Mouse (Mus musculus): ENCODE data around the gene Brms1l.

The Brms1l gene

DNA sequence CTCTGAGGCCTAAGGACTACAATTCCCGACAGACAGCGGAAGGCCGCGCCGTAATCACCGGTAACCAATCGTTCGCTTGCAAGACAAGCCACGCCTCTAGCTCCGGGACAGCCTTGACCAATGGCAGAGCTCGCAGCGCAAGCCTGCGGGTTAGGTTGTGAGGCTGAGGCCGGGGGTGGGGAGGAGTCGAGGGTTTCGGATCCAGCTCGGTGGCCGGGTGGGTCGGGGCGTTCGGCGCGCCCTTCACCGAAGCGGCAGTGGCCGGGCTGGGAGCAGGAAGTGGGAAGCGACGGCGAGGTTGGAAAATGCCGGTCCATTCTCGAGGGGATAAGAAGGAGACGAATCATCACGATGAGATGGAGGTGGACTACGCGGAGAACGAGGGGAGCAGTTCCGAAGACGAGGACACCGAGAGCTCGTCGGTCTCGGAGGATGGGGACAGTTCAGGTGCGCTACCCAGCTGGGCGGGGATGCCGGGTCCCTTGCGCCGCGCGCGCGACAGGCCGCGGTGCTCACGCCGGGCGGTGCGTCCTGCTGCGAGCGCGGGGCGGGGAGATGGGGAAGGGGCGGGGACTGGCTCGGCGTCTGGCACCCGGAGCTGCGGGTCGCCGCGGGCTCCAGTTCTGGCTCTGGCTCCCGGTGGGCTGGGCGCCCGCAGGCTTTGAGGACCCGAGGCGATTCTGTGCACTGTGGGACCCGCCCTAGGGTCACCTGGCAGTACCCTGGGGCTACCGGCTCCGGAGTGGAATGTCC is at the start of gene Brms1l:
Brms1l (plus strand) TSS at position 126 of the 753 bp plus-strand sequence.
- CTCF ChIA-PET, result interaction anchor here in 3 of 4 experiments (0.6 to 1.6 kb wide), 11 partner anchors 9 to 1002 kb away, joined by 3 to 6 read pairs (median 4); partner anchors contain the start of gene Ralgapa1 (in 2 of the 3)

DNA sequence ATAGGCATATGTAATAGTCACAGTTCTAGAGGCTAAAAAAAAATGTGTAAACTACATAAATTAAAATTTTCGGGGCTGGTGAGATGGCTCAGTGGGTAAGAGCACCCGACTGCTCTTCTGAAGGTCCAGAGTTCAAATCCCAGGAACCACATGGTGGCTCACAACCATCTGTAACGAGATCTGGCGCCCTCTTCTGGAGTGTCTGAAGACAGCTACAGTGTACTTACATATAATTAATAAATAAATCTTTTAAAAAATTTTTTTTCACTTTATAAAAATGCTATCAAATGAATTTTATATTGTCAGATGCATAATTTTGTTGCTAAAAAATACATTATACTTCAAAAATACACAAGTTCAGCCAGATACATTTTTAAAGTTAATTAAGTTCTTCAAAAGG is 41.6 kb upstream of the Brms1l start:
- ChIA-PET POLR2A (interaction anchor here in 3 of 4 experiments (0.7 to 1.0 kb wide), 4 partner anchors 10 to 258 kb away, joined by 3 to 5 read pairs (median 4); partner anchors contain the start of gene Brms1l (in 1 of the 3)), CTCF (interaction anchor here (0.5 to 1.1 kb wide), 10 partner anchors 12 to 469 kb away, joined by 3 to 6 read pairs (median 3); no protein-coding TSS in a partner anchor)

More for the DNA sequence above, at the start of gene Brms1l:
- POLR2A ChIA-PET, result interaction anchor here in 3 of 4 experiments (0.5 to 4.9 kb wide), 44 partner anchors 9 to 1140 kb away, joined by 3 to 53 read pairs (median 4); partner anchors contain the start of genes Ralgapa1 (in 3 of the 3), Ppp2r3c (in 2 of the 3), Gm20403 (in 1 of the 3) and Insm2 (in 1 of the 3)

GRCm38 (mm10) chr12:55797103-55797502 is 39.0 kb upstream of the Brms1l start:
- CTCF ChIA-PET, result no interaction called here
- POLR2A ChIA-PET, result interaction anchor here in 1 of 4 experiments (0.6 kb wide), 1 partner anchor 19 kb away, joined by 4 read pairs; no protein-coding TSS in a partner anchor

GRCm38 (mm10) chr12:55798745-55799144 is 37.4 kb upstream of the Brms1l start:
- ChIA-PET POLR2A (interaction anchor here in 1 of 4 experiments (0.7 kb wide), 1 partner anchor 122 kb away, joined by 5 read pairs; no protein-coding TSS in a partner anchor), CTCF (no interaction called here)

DNA sequence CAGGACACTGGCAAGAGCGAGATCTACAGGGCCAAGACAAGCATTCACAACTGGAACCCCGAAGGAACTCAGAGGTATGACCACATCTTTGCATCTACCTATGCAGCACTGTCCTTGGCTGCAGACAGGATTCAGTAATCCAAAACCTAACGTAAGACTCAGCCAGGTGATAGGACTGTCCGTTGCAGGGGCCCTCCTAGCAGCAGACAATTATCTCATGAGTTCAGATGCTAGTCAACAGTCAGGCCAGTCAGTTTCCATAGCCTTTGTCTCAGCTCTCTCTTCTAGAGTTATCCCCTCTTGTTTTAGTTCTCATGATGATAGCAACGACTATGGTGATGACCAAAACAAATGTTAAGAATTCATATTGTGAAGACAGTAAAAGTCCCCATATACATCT is 36.0 kb upstream of the Brms1l start:
- CTCF ChIA-PET, result no interaction called here
- POLR2A ChIA-PET, result interaction anchor here in 1 of 4 experiments (0.9 kb wide), 1 partner anchor 11 kb away, joined by 3 read pairs; no protein-coding TSS in a partner anchor

DNA sequence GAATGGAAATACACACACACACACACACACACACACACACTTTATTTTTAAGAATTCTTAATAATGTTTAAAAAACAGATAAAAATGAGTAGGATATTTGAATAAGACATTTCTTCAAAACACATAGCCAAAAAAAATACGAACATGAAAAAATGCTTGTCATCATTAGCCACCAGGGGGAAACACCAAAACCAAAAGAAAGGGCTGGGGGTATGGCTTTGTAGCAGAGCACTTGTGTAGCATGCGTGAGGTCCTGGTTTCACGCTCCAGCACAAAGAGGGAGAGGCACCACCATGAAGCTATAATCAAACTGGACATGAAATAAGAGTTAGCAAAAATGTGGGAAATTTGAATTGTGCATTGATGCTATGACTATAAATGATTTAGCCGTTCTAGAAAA is 35.0 kb upstream of the Brms1l start:
- CTCF ChIA-PET, result interaction anchor here in 1 of 4 experiments (0.7 kb wide), 1 partner anchor 20 kb away, joined by 3 read pairs; the partner anchor contains the start of gene Ralgapa1
- POLR2A ChIA-PET, result interaction anchor here in 1 of 4 experiments (0.9 kb wide), 1 partner anchor 10 kb away, joined by 3 read pairs; no protein-coding TSS in a partner anchor

GRCm38 (mm10) chr12:55805035-55805434 is 31.1 kb upstream of the Brms1l start:
- ChIA-PET CTCF (interaction anchor here in 3 of 4 experiments (0.6 to 1.4 kb wide), 4 partner anchors 12 to 84 kb away, joined by 3 to 5 read pairs (median 4); no protein-coding TSS in a partner anchor), POLR2A (interaction anchor here in 1 of 4 experiments (1.2 to 1.4 kb wide), 4 partner anchors 11 to 31 kb away, joined by 3 to 5 read pairs (median 4); partner anchors contain the start of genes Brms1l and Ralgapa1)

DNA sequence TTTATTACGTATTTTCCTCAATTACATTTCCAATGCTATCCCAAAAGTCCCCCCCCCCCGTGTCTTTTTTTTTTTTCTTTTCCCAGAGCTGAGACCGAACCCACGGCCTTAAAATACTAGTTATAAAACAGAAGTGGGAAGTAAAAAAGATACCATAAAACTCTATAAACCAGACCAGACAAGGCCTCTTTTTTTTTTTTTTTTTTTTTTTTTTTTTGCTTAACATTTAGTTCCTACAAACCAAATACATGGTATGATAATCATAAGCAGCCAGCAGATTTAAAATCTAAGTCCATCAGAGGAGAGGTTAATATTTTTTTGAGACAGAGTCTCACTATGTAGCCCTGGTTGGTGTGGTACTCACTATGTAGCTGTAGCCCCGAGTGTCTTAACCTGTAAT is 19.6 kb upstream of the Brms1l start:
- POLR2A ChIA-PET, result interaction anchor here in 2 of 4 experiments (0.6 to 0.8 kb wide), 3 partner anchors 19 to 101 kb away, joined by 3 to 6 read pairs (median 4); no protein-coding TSS in a partner anchor
- CTCF ChIA-PET, result interaction anchor here in 3 of 4 experiments (0.5 to 0.7 kb wide), 3 partner anchors 19 to 218 kb away, joined by 3 to 9 read pairs (median 6); no protein-coding TSS in a partner anchor

DNA sequence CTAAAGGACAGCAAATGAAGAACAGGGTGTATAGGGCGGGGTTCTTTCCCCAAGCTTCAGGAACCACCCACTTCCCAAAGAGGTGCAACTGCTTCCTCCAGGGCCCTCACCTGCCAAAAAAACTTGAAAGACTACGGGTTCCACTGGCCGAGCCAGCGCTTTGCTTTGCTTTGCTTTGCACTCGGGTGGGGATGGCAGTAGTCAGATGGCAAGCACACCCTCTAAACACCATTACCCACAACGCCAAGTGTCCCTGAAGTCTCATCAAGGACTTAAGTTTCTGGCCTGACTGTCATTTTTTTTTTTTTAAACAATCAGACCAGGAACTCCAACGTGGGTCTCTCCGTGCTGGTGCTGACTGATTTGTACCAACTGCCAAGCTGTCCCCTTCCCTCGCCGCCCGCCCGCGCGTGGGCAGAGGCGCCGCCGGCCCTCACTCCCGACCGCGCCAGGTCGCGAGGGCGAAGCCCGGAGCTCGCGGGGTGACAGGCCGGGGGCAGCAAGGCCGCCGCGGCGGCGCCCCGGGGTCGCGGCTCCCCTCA is 15.9 kb upstream of the Brms1l start:
- CTCF ChIA-PET, result interaction anchor here in 3 of 4 experiments (0.6 to 1.1 kb wide), 3 partner anchors 11 to 421 kb away, joined by 3 to 6 read pairs (median 5); partner anchors contain the start of gene Brms1l (in 1 of the 3)

DNA sequence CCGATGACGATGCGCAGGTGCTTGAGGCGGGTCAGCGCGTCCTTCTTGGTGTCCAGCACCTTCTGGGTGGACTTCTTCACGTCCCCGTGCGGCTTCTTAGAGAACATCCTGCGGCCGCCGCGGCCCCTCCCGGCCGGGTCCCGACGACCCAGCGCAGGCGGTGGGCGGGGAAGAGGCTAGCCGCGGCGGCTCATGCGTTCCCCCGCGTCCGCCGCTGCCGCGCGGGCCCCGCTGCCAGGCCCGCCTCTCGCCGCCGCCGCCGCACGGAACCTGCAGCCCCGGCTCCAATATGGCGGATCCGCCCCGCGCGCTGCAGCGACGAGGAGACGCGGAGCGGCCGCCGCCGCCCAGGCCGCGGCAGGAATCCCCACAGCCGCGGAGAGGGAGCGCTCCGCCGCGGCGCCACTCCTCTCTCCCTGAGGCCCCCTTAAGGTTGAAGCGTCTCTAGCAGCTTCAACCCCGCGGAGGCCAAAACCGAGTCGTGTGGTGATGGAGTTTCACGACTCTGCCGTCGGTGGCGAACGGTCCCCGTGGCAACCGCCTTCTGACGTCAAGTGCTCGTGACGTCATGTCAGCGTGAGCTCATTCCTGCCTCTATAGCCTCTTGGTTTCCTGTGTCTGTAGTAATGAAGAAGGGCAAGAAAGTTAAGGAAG is 15.3 kb upstream of the Brms1l start, which contains the start of gene Ralgapa1:
Ralgapa1 (minus strand) TSS at position 507 of the 654 bp plus-strand sequence.
- POLR2A ChIA-PET, result interaction anchor here in 3 of 4 experiments (0.9 to 4.5 kb wide), 11 partner anchors 9 to 511 kb away, joined by 3 to 53 read pairs (median 4); partner anchors contain the start of gene Brms1l (in 3 of the 3)
- CTCF ChIA-PET, result interaction anchor here in 3 of 4 experiments (0.5 to 1.2 kb wide), 7 partner anchors 10 to 421 kb away, joined by 3 to 6 read pairs (median 3); partner anchors contain the start of gene Brms1l (in 2 of the 3)

More for the DNA sequence above, 15.9 kb upstream of the Brms1l start:
- POLR2A ChIA-PET, result interaction anchor here (0.6 to 4.5 kb wide), 8 partner anchors 10 to 475 kb away, joined by 3 to 53 read pairs (median 9); partner anchors contain the start of gene Brms1l (in 3 of the 4)

DNA sequence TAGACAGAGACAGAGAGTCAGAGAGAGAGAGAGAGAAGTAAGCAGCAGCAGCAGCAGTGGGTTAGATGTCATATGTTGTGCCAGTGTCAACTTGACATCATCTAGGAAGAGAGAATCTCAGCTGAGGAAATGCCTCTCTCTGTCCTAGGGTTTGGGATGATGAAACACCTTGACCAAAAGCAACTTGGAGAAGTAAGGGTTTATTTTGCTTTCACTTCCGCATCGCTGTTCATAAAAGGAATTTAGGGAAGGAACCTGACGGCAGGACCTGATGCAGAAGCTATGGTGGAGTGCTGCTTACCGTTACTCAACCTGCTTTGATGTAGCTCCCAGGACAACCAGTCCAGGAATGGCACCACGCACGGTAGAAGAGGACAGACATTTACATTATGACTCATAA is 12.1 kb upstream of the Brms1l start:
- POLR2A ChIA-PET, result interaction anchor here in 2 of 4 experiments (1.0 to 2.0 kb wide), 2 partner anchors 12 kb away, joined by 4 to 11 read pairs; partner anchors contain the start of gene Brms1l (in 2 of the 2)
- CTCF ChIA-PET, result interaction anchor here in 1 of 4 experiments (0.7 to 0.9 kb wide), 2 partner anchors 12 to 66 kb away, joined by 3 read pairs; partner anchors contain the start of gene Brms1l

- CTCF ChIA-PET, result interaction anchor here in 1 of 4 experiments (2.5 kb wide), 1 partner anchor 11 kb away, joined by 6 read pairs; the partner anchor contains the start of gene Brms1l
- POLR2A ChIA-PET, result interaction anchor here in 1 of 4 experiments (2.6 kb wide), 1 partner anchor 11 kb away, joined by 6 read pairs; the partner anchor contains the start of gene Brms1l
Measured at GRCm38 (mm10) chr12:55825537-55825936, 10.6 kb upstream of the Brms1l start.

DNA sequence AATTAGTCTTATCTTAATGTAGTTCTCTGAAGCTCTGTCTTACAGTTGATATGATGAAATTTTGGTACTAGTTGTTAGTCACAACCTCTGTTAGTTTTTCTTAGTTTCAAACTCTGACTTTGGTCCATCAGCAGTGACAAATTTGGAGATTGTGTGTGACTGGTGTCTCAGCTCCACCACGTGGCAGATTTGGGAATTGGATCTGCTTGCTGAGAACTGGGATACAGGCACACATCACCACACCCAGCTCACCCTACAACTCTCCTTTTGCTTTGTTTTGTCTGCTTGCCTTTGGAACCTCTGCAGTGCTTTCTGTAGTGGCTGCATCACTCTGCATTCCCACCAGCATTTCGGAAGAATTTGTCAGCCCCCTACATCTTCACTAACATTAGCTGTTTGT is 5.0 kb upstream of the Brms1l start:
- ChIA-PET POLR2A (interaction anchor here in 2 of 4 experiments (0.9 to 2.4 kb wide), 2 partner anchors 10 kb away, joined by 4 to 13 read pairs; partner anchors contain the start of gene Ralgapa1 (in 2 of the 2)), CTCF (interaction anchor here (0.6 to 1.3 kb wide), 8 partner anchors 10 to 520 kb away, joined by 3 to 5 read pairs (median 3); partner anchors contain the start of gene Ralgapa1 (in 2 of the 4))

- CTCF ChIA-PET, result no interaction called here
- POLR2A ChIA-PET, result no interaction called here
Measured at GRCm38 (mm10) chr12:55832961-55833360, 3.2 kb upstream of the Brms1l start.

DNA sequence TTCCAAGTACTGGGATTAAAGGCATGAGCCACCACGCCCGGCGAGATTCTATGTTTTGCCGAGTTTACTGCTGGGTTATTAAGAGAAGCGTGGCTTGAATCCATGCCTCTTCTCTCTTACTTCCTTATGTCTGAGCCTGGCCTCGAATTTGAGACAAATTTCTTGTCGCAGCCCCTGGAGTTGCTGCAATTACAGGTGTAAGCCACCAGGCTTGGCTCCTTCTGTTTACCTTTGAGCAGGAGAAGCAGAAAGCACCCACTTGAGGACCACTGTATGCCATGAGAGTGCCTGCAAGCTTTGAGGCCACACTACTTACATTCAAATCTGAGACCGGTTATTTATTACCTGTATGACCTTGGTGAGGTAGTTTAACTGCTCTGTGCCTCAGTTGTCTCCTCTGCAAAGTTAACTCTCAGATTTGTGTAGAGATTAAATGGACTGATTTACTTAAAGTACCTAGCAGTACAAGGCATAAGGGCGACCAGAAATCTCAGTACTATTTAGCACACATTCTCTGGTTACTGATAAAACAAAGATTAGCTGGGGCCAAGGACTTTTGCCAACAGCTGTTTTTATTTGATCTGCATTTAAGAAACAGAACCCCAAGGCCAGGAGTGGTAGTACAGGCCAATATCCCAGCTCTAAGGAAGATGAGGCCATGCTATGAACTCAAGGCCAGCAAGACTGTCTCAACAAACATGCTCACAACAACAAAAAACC is 2.1 kb upstream of the Brms1l start:
- ChIA-PET POLR2A (interaction anchor here in 2 of 4 experiments (3.5 to 4.9 kb wide), 2 partner anchors 13 to 14 kb away, joined by 34 to 53 read pairs; partner anchors contain the start of gene Ralgapa1 (in 2 of the 2)), CTCF (interaction anchor here in 1 of 4 experiments (0.6 kb wide), 1 partner anchor 789 kb away, joined by 3 read pairs; no protein-coding TSS in a partner anchor)

DNA sequence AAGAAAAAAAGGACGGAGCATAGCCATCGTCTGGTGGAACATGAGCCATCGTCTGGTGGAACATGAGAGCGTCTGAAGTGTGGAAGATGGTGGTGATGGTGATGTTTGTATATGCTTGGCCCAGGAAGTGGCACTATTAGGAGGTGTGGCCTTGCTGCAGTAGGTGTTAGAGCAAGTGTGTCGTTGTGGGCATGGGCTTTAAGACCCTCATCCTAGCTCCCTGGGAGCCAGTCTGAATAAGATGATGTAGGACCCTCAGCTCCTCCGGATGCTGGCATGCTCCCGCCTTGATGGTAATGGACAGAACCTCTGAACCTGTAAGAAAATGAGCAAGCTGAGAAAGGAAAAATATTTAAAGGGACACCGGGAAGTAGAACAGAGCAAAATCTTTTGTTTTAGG is 1.2 kb upstream of the Brms1l start:
- ChIA-PET CTCF (interaction anchor here in 2 of 4 experiments (0.6 to 0.7 kb wide), 2 partner anchors 641 to 788 kb away, joined by 3 read pairs; no protein-coding TSS in a partner anchor), POLR2A (interaction anchor here in 2 of 4 experiments (1.5 to 4.9 kb wide), 7 partner anchors 12 to 525 kb away, joined by 3 to 53 read pairs (median 7); partner anchors contain the start of gene Ralgapa1 (in 2 of the 2))
